Mouse (Mus musculus): ENCODE measurements around the gene Mdfi.

Gene Mdfi

GRCm38 (mm10) chr17:47845609-47846008, 11.1 kb upstream of the Mdfi start:
- no peak for DNase-seq

- DNase-seq, result no peak
Observed at GRCm38 (mm10) chr17:47843465-47843864, 9.0 kb upstream of the Mdfi start.

GRCm38 (mm10) chr17:47841931-47842623, 7.6 kb upstream of the Mdfi start:
- no peak for DNase-seq

- DNase-seq, result no peak
Observed at GRCm38 (mm10) chr17:47841521-47841920, 7.0 kb upstream of the Mdfi start.

GRCm38 (mm10) chr17:47837808-47838207, 3.3 kb upstream of the Mdfi start:
- no peak for DNase-seq

- DNase-seq, result no peak
Observed at GRCm38 (mm10) chr17:47833628-47834481, 636 bp downstream of the Mdfi start.

GRCm38 (mm10) chr17:47833029-47833627, 1.4 kb downstream of the Mdfi start:
- no peak for DNase-seq

- DNase-seq, result no peak
Observed at GRCm38 (mm10) chr17:47832501-47833028, 1.9 kb downstream of the Mdfi start.

- DNase-seq, result no peak
Observed at GRCm38 (mm10) chr17:47831772-47832171, 2.7 kb downstream of the Mdfi start.

- no peak for DNase-seq
Observed at GRCm38 (mm10) chr17:47831161-47831560, 3.3 kb downstream of the Mdfi start.

- DNase-seq, result no peak
Observed at GRCm38 (mm10) chr17:47821339-47821738, 13.2 kb downstream of the Mdfi start.

GRCm38 (mm10) chr17:47818038-47818725, 16.3 kb downstream of the Mdfi start:
- no peak for DNase-seq

- DNase-seq, result no peak
Observed at GRCm38 (mm10) chr17:47815446-47815845, 19.0 kb downstream of the Mdfi start.

GRCm38 (mm10) chr17:47814496-47814895, 20.0 kb downstream of the Mdfi start:
- no peak for DNase-seq

GRCm38 (mm10) chr17:47813616-47814015, 20.9 kb downstream of the Mdfi start:
- no peak for DNase-seq

- DNase-seq, result no peak
Observed at GRCm38 (mm10) chr17:47812200-47812599, 22.3 kb downstream of the Mdfi start.

- no peak for DNase-seq
Observed at GRCm38 (mm10) chr17:47811265-47811800, 23.2 kb downstream of the Mdfi start.

- no peak for DNase-seq
Observed at GRCm38 (mm10) chr17:47806230-47806629, 28.3 kb downstream of the Mdfi start.

- DNase-seq, result no peak
Observed at GRCm38 (mm10) chr17:47805047-47805835, 29.2 kb downstream of the Mdfi start.

GRCm38 (mm10) chr17:47803662-47804061, 30.8 kb downstream of the Mdfi start:
- DNase-seq, result no peak

- no peak for DNase-seq
Observed at GRCm38 (mm10) chr17:47802806-47803205, 31.7 kb downstream of the Mdfi start.

GRCm38 (mm10) chr17:47797383-47797782, 37.1 kb downstream of the Mdfi start:
- no peak for DNase-seq
